Comparison of ENCODE assay signal across 9 mouse cellular contexts in the genomic region with DNA sequence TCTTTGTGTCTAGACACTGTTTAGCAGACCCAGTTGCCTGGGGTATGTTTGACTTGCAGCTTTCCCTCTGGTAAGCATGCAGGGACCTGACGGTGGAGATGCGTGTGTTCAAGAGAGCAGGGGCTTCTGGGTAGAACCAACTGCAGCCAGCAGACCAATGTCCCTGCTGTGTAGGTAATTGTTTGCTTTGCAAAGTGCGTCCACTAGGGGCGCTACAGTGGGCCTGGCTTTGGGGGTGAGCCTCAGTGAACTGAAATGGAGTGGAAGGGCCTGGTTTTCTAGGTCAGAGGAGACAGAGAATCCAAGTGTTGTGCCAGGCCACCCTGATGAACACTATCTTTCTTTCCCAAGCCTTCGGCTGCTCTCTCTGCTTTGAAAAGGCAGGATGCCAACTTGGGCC.
A peak's percentile ranks its signal among the peaks of the same experiment; 100 is the strongest.
DNase-seq lines count a peak whose midpoint lies in the region; ATAC-seq lines count a peak whose summit lies in the region.
"Had no signal": no experiment of that assay in that cellular context is flagged by ENCODE, and none has a peak within 500 bp of the region (broad histone marks: within the 10 kb centered on the region; RNA-seq: fewer than 3 reads in every experiment).

No protein-coding gene starts in this region.

- 0 out of 2 replicates have a peak, but pooled peaks cover 2% of the 10 kb centered on the region for H3K9me3 ChIP-seq in hindbrain, embryonic 16.5 days (ENCODE audit: control insufficient read depth, low read length)
- H3K9me3 ChIP-seq: neural tube, embryonic 12.5 days had no signal

- H3K27me3 ChIP-seq in hindbrain, embryonic 16.5 days (replicated peaks; ENCODE audit: control insufficient read depth, insufficient read depth, low read length), result no peaks in the 10 kb centered on the region; the same call in 1 of the 2 replicates
- H3K27me3 ChIP-seq: neural tube, embryonic 12.5 days had no signal

- H3K9ac ChIP-seq in hindbrain, embryonic 16.5 days (ENCODE audit: low read depth, low read length), result no peak overlapping the region
- H3K9ac ChIP-seq: neural tube, embryonic 12.5 days had no signal

- peak; percentile 66 for DNase-seq in left cerebral cortex, postnatal 4 days
- DNase-seq in left cerebral cortex, adult 8-10 months (ENCODE audit: low spot score in 2 of 2), result no peak
- peak; percentile 86 for DNase-seq in ZHBTc4 (ENCODE audit: low read depth, low spot score)
- DNase-seq in cerebellum, postnatal 4 days (ENCODE audit: low spot score in 2 of 2), result peak; percentile 50 to 71
- DNase-seq in ovary, postnatal 36 days (ENCODE audit: low spot score), result no peak
- no peak for DNase-seq in layer of hippocampus, adult 11-12 months (ENCODE audit: low spot score)
- DNase-seq in heart, adult 11 months, result no peak

- WGBS in hindbrain, embryonic 16.5 days, result 44% methylated on average over 5 of the region's 5 CpGs

- peaks cover 29% of the 10 kb centered on the region for H3K4me1 ChIP-seq in hindbrain, embryonic 16.5 days (ENCODE audit: control insufficient read depth, insufficient read depth, low read depth, low read length)

- ATAC-seq in hindbrain, embryonic 16.5 days, result no peak

- H3K4me2 ChIP-seq in hindbrain, embryonic 16.5 days (ENCODE audit: low read length), result no peak overlapping the region
- H3K4me2 ChIP-seq: neural tube, embryonic 12.5 days had no signal

- intact Hi-C loops in left cerebral cortex, postnatal 4 days (cut with DNase I), result no loop called here

- H3K27ac ChIP-seq in hindbrain, embryonic 16.5 days (ENCODE audit: low read depth, low read length), result peak overlapping the region; percentile 63
- H3K27ac ChIP-seq: neural tube, embryonic 12.5 days had no signal

- peaks cover 2% of the 10 kb centered on the region; the same call in 1 of the 2 replicates for H3K36me3 ChIP-seq in hindbrain, embryonic 16.5 days (ENCODE audit: control insufficient read depth, insufficient read depth, low read length)
- H3K36me3 ChIP-seq: neural tube, embryonic 12.5 days had no signal

- H3K4me3 ChIP-seq in hindbrain, embryonic 16.5 days (ENCODE audit: low read length), result no peak overlapping the region
- H3K4me3 ChIP-seq: neural tube, embryonic 12.5 days had no signal

Comparison
In these comparisons a context has a peak if more than half of its experiments do, and no peak if none do; other contexts are left out.
1. DNase-seq: peak in left cerebral cortex, postnatal 4 days (single experiment), ZHBTc4 (single experiment) and cerebellum, postnatal 4 days (2 of 2); none in left cerebral cortex, adult 8-10 months (0 of 2), ovary, postnatal 36 days (single experiment), layer of hippocampus, adult 11-12 months (single experiment) and heart, adult 11 months (single experiment).